In the genomic region with DNA sequence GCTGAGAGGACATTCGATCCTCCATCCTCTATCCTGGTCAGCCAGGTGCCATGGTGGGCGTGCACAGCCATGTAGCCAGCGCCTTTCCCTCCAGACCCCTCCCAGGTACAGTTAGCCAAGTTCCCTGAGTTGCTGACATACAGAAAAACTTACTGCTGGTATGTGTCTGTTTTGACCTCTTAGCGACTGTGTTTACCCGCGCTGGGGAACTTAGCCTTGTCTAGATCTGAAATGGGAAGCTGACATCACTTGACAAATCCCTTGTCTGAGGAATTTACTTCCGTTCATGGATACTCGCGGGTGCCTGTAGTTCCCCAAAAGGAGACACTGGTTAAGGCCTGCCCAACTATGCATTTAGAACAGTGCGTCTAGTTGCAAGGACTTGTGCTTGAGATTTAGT, we compare ENCODE assay signal across 8 mouse cellular contexts. TPM values are rescaled to one million over a fixed set of nuclear protein-coding genes. Genes with fewer than 3 reads are reported as not detected.
DNase-seq lines count a peak whose midpoint lies in the region; ATAC-seq and TF ChIP-seq lines count a peak whose summit lies in the region.

No protein-coding gene starts in this region.

- no peaks in the 10 kb centered on the region for H3K27me3 ChIP-seq in testis, adult 2 months (ENCODE audit: control insufficient read depth, insufficient read depth, low read length)
- peaks cover 67% of the 10 kb centered on the region for H3K27me3 ChIP-seq in hindbrain, embryonic 14.5 days (ENCODE audit: control insufficient read depth, insufficient read depth, low read length)

- no peak for ATAC-seq in hindbrain, embryonic 14.5 days (ENCODE audit: low FRiP score)

- H3K9ac ChIP-seq in hindbrain, embryonic 14.5 days, result 0 out of 2 replicates have a peak overlapping the region, but pooled peaks have one; percentile 49

- peak overlapping the region; percentile 82 for H3K4me3 ChIP-seq in testis, adult 2 months (ENCODE audit: control insufficient read depth, low read depth, low read length)
- peak overlapping the region; percentile 34; the same call in 1 of the 2 replicates for H3K4me3 ChIP-seq in hindbrain, embryonic 14.5 days (replicated peaks; ENCODE audit: low read length)

- H3K36me3 ChIP-seq in testis, adult 2 months (ENCODE audit: control insufficient read depth, insufficient read depth, low read length), result no peaks in the 10 kb centered on the region
- H3K36me3 ChIP-seq in hindbrain, embryonic 14.5 days (replicated peaks; ENCODE audit: control insufficient read depth, insufficient read depth), result no peaks in the 10 kb centered on the region

- H3K9me3 ChIP-seq in hindbrain, embryonic 14.5 days (ENCODE audit: control insufficient read depth, low read length), result no peaks in the 10 kb centered on the region

- no peak for DNase-seq in testis, postnatal 10 days (ENCODE audit: low spot score)
- no peak for DNase-seq in hindbrain, embryonic 14.5 days (ENCODE audit: low spot score)
- DNase-seq in lung, postnatal 10 days, result peak; percentile 61
- no peak for DNase-seq in ovary, postnatal 10 days (ENCODE audit: low spot score)
- DNase-seq in layer of hippocampus, postnatal 36 days, result no peak
- no peak for DNase-seq in cerebellum, postnatal 36 days
- no peak for DNase-seq in testis, postnatal 14 days (ENCODE audit: low spot score)

- no peak for TF ChIP-seq CTCF in testis, adult 2 months (IDR thresholded peaks at IDR 0.05; ENCODE audit: control insufficient read depth, insufficient read depth, insufficient replicate concordance, low read depth, low read length)

- H3K4me2 ChIP-seq in hindbrain, embryonic 14.5 days (replicated peaks), result peak overlapping the region; percentile 52

- WGBS in hindbrain, embryonic 14.5 days, result 35% methylated on average over 10 of the region's 10 CpGs

- peak overlapping the region; percentile 42; the same call in 1 of the 2 replicates for H3K27ac ChIP-seq in testis, adult 2 months (ENCODE audit: control insufficient read depth, insufficient read depth, low read depth, low read length)
- H3K27ac ChIP-seq in hindbrain, embryonic 14.5 days, result no peak overlapping the region

- no peak for TF ChIP-seq POLR2A in testis, adult 2 months (IDR thresholded peaks at IDR 0.05; ENCODE audit: control insufficient read depth, low read depth, low read length)

- H3K4me1 ChIP-seq in testis, adult 2 months (ENCODE audit: control insufficient read depth, insufficient read depth, low read length), result peaks cover 28% of the 10 kb centered on the region
- H3K4me1 ChIP-seq in hindbrain, embryonic 14.5 days (replicated peaks; ENCODE audit: control insufficient read depth, insufficient read depth, low read length), result peaks cover 27% of the 10 kb centered on the region; the same call in 1 of the 2 replicates

RNA-seq across cellular contexts. Expression of a gene that starts 16.5 kb away (rescaled TPM):
- polyA plus RNA-seq in testis, adult 2 months (2012; rRNA removed), result 6.6 and 8.3 TPM in 2 replicates
- 9.4 and 10.6 TPM in 2 replicates for polyA plus RNA-seq in hindbrain, embryonic 14.5 days (2014; fragmentation: Nextera tagmentation; extraction: Ambion mirVana)
- 1 to 10 TPM; 4.4 to 4.6 TPM for total RNA-seq in layer of hippocampus, postnatal 36 days (2021)

RNA-seq across cellular contexts. Expression of a gene that starts 20.4 kb away (rescaled TPM):
- 0.57 and 0.63 TPM in 2 replicates for polyA plus RNA-seq in testis, adult 2 months (2012; rRNA removed)
- polyA plus RNA-seq in hindbrain, embryonic 14.5 days (2014; fragmentation: Nextera tagmentation; extraction: Ambion mirVana), result 2.7 and 2.9 TPM in 2 replicates
- 1 to 10 TPM; 7.1 to 8.0 TPM for total RNA-seq in layer of hippocampus, postnatal 36 days (2021)

RNA-seq across cellular contexts. Expression of a gene that starts 23.7 kb away (rescaled TPM):
- 253 and 269 TPM in 2 replicates for polyA plus RNA-seq in testis, adult 2 months (2012; rRNA removed)
- 164 and 183 TPM in 2 replicates for polyA plus RNA-seq in hindbrain, embryonic 14.5 days (2014; fragmentation: Nextera tagmentation; extraction: Ambion mirVana)
- 100 to 1,000 TPM; 402 to 404 TPM for total RNA-seq in layer of hippocampus, postnatal 36 days (2021)

RNA-seq across cellular contexts. Expression of a gene that starts 28.1 kb away (rescaled TPM):
- 51.3 and 54.5 TPM in 2 replicates for polyA plus RNA-seq in testis, adult 2 months (2012; rRNA removed)
- 79.4 and 83.1 TPM in 2 replicates for polyA plus RNA-seq in hindbrain, embryonic 14.5 days (2014; fragmentation: Nextera tagmentation; extraction: Ambion mirVana)
- total RNA-seq in layer of hippocampus, postnatal 36 days (2021), result 10 to 100 TPM; 55.1 to 58.2 TPM

RNA-seq across cellular contexts. Expression of a gene that starts 32.8 kb away (rescaled TPM):
- polyA plus RNA-seq in testis, adult 2 months (2012; rRNA removed), result 3.4 and 3.8 TPM in 2 replicates
- polyA plus RNA-seq in hindbrain, embryonic 14.5 days (2014; fragmentation: Nextera tagmentation; extraction: Ambion mirVana), result 0.75 and 0.83 TPM in 2 replicates
- 1 to 10 TPM; 1.9 to 2.4 TPM for total RNA-seq in layer of hippocampus, postnatal 36 days (2021)
